Mouse (Mus musculus) intestine, embryonic 14.5 days (tissue): ENCODE measurements at regions not wholly inside any gene's neighbourhood (a gene's known extent, or its start where the extent isn't known, plus 50 kb on each side); places are given as distances from the start of the nearest gene placed in this dataset.

ENCODE experiments used
- ATAC-seq: fragments of 200-750 bp; cut with Nextera tagmentation; replicated peaks from 2 replicates; pipeline ENCODE4 v1.8.0; 2017; ENCODE audit warnings: low read depth, moderate number of reproducible peaks, moderate TSS enrichment, moderate library complexity; ENCODE audit not compliant: low FRiP score, low TSS enrichment
- DNase-seq: peaks from one replicate; pipeline ENCODE4 v3.0.0-alpha.2; 2018; ENCODE audit warnings: low spot score
- H3K27ac ChIP-seq: fragments of 300-500 bp; sonication (generic); 2 replicates; pipeline ENCODE4 v1.5.1; 2014; ENCODE audit warnings: low read depth, mild to moderate bottlenecking, control low read depth
- H3K27me3 ChIP-seq: fragments of 300-500 bp; sonication (generic); replicated peaks from 2 replicates; pipeline ENCODE4 v1.6.1; 2014; ENCODE audit warnings: low read length, control low read depth; ENCODE audit not compliant: control insufficient read depth, insufficient read depth
- H3K36me3 ChIP-seq: fragments of 300-500 bp; sonication (generic); 2 replicates; pipeline ENCODE4 v1.6.1; 2014; ENCODE audit warnings: low read length, control low read depth; ENCODE audit not compliant: control insufficient read depth, insufficient read depth
- H3K4me1 ChIP-seq: fragments of 300-500 bp; sonication (generic); replicated peaks from 2 replicates; pipeline ENCODE4 v1.6.1; 2014; ENCODE audit warnings: low read length, control low read depth, mixed read lengths; ENCODE audit not compliant: control insufficient read depth, insufficient read depth
- H3K4me2 ChIP-seq: fragments of 300-500 bp; sonication (generic); 2 replicates; pipeline ENCODE4 v1.6.1; 2014; ENCODE audit warnings: low read length
- H3K4me3 ChIP-seq: fragments of 300-500 bp; sonication (generic); 2 replicates; pipeline ENCODE4 v1.5.1; 2014; ENCODE audit warnings: low read depth, low read length, control low read depth, mixed read lengths
- H3K9ac ChIP-seq: fragments of 300-500 bp; sonication (generic); 2 replicates; pipeline ENCODE4 v1.6.1; 2014; ENCODE audit warnings: mild to moderate bottlenecking, low read length
- H3K9me3 ChIP-seq: fragments of 300-500 bp; sonication (generic); 2 replicates; pipeline ENCODE4 v1.6.1; 2016; ENCODE audit warnings: low read length, control low read depth; ENCODE audit not compliant: control insufficient read depth
- WGBS: fragments of 180-500 bp; shearing (Covaris S2); extraction: QIAGEN DNeasy Blood & Tissue Kit; methylation state at CpG from one replicate; pipeline ENCODE4 v1.1.7; 2014; 5-methylcytosine and 5-hydroxymethylcytosine counted together

DNA sequence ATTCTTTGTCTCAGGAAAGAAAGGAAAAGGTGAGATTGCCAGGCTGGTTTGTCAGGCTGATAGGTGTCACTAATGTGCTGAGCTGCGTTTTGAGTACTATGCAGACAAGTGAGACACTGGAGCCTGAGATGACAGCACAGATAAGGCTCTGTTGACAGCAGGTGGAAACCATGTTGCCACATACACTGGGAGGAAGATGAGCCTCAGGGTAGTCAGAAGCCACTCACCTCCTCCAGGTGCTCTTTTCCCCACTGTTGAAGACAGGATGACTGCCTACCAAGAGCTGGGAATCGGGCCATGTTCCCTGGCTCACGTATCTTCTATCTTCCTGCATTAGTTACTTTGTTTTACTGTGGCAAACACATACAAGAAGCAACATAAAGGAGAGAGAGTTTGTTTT, 418.3 kb downstream of the Tmem114 start:
- 84% methylated on average over 3 of the region's 3 CpGs for WGBS
- H3K4me2 ChIP-seq = no peak overlapping the region
- H3K9me3 ChIP-seq = no peaks in the 10 kb centered on the region
- no peaks in the 10 kb centered on the region for H3K4me1 ChIP-seq
- DNase-seq = no peak
- no peaks in the 10 kb centered on the region for H3K27me3 ChIP-seq
- no peak for ATAC-seq
- no peak overlapping the region for H3K4me3 ChIP-seq
- H3K36me3 ChIP-seq = no peaks in the 10 kb centered on the region
- H3K27ac ChIP-seq = no peak overlapping the region
- H3K9ac ChIP-seq = no peak overlapping the region

DNA sequence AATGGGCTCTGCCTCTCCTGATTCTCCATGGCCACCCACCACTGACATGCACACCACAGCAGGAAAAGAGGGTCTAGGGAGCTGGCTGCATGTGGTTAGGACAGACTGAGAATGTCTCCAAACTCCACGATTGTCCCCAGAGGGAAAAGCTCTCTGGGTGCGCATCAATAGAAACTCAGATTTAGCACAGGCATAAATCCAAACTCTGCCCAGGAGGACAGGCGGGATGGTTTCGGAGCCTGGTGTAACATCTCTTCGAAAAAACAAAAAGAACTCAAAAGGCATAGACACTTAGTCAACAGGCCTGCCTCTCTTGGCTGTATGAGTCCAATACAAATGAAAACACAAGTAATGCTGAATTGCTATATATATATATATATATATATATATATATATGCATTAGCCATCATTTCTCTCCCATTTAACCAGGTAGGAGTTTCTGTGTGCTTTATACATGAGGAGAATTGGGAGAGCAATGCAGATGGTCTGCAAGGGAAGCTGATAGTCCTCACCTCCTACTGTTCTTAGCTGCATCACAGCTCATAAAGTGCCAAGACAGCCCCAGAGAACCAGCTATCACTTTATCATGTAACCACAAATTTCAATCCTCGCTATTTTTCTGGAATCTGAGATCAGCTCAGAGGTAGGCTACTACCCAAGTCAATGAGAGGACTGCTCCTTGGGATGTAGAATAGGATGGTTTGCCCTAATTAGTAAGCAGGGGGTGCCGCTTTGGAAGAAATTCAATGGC, 422.4 kb downstream of the Tmem114 start:
- ATAC-seq (no peak), DNase-seq (no peak)
- Histone ChIP-seq H3K9ac (no peak overlapping the region), H3K4me2 (no peak overlapping the region), H3K4me3 (no peak overlapping the region), H3K4me1 (no peaks in the 10 kb centered on the region), H3K36me3 (no peaks in the 10 kb centered on the region), H3K27ac (no peak overlapping the region), H3K9me3 (no peaks in the 10 kb centered on the region), H3K27me3 (no peaks in the 10 kb centered on the region)
- WGBS = 92% methylated on average over 7 of the region's 7 CpGs

DNA sequence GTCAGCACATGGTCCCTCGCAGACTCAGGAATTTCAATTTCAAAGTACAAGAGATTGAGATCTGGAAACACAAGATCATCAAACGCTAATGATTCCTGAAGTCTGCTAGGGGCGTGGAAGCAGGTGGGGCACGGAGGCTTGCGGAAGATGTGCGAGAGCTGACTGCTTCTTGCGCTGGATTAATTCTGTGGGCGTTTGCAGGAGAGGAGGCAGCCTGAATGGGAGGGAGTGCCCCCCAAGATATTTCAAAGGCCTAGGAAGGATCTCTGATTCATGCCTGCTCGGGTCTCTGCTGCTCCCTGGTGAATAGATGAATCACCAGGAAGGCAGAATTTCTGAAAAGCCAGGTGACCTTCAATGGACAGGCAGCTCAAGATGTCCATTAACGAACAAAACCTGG, 442.1 kb downstream of the Tmem114 start:
- Histone ChIP-seq H3K4me1 (no peaks in the 10 kb centered on the region), H3K27ac (no peak overlapping the region), H3K36me3 (no peaks in the 10 kb centered on the region), H3K9me3 (no peaks in the 10 kb centered on the region), H3K4me3 (no peak overlapping the region), H3K9ac (no peak overlapping the region), H3K4me2 (no peak overlapping the region), H3K27me3 (no peaks in the 10 kb centered on the region)
- ATAC-seq (no peak), DNase-seq (no peak)
- 45% methylated on average over 10 of the region's 10 CpGs for WGBS

DNA sequence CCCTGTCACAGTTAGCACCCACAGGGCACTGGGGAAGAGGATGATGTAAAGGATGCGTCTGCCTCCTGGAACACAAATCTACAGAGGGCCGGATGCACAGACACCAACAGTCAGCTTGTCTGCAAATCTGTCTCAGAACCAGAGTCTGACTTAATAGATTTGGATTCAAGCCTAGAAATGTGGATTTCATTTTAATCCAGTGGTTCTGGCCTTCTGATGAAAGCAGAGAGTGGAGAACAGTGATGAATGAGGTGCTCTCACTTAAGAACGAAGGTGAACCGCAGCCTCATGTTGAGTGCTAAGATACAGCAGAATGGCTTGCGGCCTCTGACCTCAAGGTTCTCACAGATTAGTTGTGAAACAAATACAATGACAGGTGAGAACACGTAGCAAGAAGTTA, 446.5 kb downstream of the Tmem114 start:
- 52% methylated on average over 6 of the region's 6 CpGs for WGBS
- no peaks in the 10 kb centered on the region for H3K36me3 ChIP-seq
- ATAC-seq (no peak), DNase-seq (no peak)
- no peaks in the 10 kb centered on the region for H3K4me1 ChIP-seq
- H3K9me3 ChIP-seq = no peaks in the 10 kb centered on the region
- H3K27ac ChIP-seq = no peak overlapping the region
- no peak overlapping the region for H3K9ac ChIP-seq
- H3K4me3 ChIP-seq = no peak overlapping the region
- no peaks in the 10 kb centered on the region for H3K27me3 ChIP-seq
- no peak overlapping the region for H3K4me2 ChIP-seq

DNA sequence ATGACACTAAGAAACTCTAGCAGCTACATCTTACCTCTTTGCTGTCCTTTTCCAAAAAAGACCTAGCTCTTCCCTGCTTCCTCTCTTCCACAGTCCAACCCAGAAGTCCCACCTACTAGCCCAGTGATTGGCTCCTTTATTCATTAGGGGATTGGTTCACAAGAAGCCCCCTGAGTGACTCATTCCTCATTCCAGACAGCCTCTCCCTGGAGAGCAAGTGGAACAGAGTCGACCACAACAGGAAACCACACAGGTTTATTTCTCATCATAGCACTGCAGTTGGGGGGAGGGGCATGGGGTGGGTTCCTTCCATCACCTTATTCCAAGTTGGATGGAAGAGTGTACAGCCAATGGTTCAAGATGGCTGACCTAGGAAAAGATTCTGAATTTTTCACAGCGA, 473.3 kb downstream of the Tmem114 start:
- H3K27ac ChIP-seq = no peak overlapping the region
- no peaks in the 10 kb centered on the region for H3K4me1 ChIP-seq
- no peaks in the 10 kb centered on the region for H3K27me3 ChIP-seq
- DNase-seq (no peak), ATAC-seq (no peak)
- no peak overlapping the region for H3K4me2 ChIP-seq
- H3K4me3 ChIP-seq = no peak overlapping the region
- no peak overlapping the region for H3K9ac ChIP-seq
- 70% methylated on average over 2 of the region's 2 CpGs for WGBS
- no peaks in the 10 kb centered on the region for H3K9me3 ChIP-seq
- no peaks in the 10 kb centered on the region for H3K36me3 ChIP-seq

DNA sequence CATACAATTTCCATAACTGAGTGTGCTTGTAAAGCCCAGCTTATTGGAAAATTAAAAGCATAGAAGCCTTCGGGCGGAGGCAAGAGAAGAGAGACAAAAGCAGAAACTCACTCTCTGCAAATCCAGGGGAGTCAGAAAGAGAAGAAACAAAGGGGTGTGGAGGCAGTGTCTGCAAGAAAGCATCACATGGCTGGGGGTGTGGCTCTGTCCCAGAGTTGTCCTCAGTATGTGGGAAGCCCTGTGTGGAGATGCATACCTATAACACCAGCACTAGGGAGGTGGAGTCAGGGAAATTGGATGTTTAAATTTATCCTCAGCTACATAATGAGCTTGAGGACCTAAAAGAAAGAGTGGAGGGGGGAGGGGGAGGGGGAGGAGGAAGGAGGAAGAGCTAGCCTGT, 482.6 kb downstream of the Tmem114 start:
- no peak for ATAC-seq
- H3K9ac ChIP-seq = no peak overlapping the region
- H3K36me3 ChIP-seq = no peaks in the 10 kb centered on the region
- 75% methylated on average over 2 of the region's 2 CpGs for WGBS
- no peak overlapping the region for H3K4me3 ChIP-seq
- no peaks in the 10 kb centered on the region for H3K9me3 ChIP-seq
- DNase-seq = no peak
- H3K27ac ChIP-seq = no peak overlapping the region
- no peaks in the 10 kb centered on the region for H3K27me3 ChIP-seq
- H3K4me2 ChIP-seq = no peak overlapping the region
- no peaks in the 10 kb centered on the region for H3K4me1 ChIP-seq

DNA sequence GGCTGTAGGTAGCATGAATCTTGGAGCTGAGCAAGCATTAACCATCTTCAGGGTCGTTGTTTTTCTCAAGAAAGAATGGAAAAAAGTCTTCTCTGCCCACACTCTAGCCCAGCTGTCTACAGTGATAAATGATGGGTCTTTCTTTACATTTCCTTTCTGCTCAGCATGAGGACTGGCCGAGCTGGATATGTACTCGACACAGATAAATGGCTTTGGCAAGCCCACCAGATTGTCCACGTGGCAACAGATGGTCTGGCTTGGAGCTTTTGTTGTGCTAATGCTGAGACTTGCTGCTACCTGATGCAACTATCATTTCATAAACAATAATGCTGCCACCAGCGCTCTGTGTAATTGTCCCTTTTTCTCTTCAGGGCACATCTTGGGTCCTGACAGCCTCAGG, 487.8 kb downstream of the Tmem114 start:
- H3K9me3 ChIP-seq = no peaks in the 10 kb centered on the region
- no peak overlapping the region for H3K27ac ChIP-seq
- no peak overlapping the region for H3K4me3 ChIP-seq
- no peaks in the 10 kb centered on the region for H3K4me1 ChIP-seq
- no peak overlapping the region for H3K9ac ChIP-seq
- no peak for DNase-seq
- no peak overlapping the region for H3K4me2 ChIP-seq
- no peaks in the 10 kb centered on the region for H3K36me3 ChIP-seq
- ATAC-seq = no peak
- 30% methylated on average over 5 of the region's 5 CpGs for WGBS
- H3K27me3 ChIP-seq = no peaks in the 10 kb centered on the region

DNA sequence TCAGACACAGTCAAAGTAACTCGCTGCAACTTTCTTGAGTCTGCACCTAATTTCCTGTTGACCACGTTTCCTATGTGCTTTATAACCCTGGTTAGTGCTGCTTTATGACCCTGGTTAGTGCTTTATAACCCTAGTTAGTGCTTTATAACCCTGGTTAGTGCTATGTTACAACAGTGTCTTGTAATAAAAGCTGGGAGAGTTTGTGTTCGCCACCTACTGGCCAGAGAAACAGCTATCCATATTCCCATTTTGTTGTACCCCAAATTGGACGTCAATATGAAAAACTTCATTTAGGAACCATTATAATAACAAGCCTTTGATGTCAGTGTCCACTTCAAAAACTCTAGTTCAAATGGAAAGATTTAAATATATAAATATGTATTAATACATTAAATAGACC, 492.6 kb downstream of the Tmem114 start:
- ATAC-seq (no peak), DNase-seq (no peak)
- no peak overlapping the region for H3K9ac ChIP-seq
- H3K27ac ChIP-seq = no peak overlapping the region
- H3K4me2 ChIP-seq = no peak overlapping the region
- H3K27me3 ChIP-seq = no peaks in the 10 kb centered on the region
- WGBS = 50% methylated on average over 4 of the region's 4 CpGs
- no peaks in the 10 kb centered on the region for H3K9me3 ChIP-seq
- no peaks in the 10 kb centered on the region for H3K36me3 ChIP-seq
- H3K4me3 ChIP-seq = no peak overlapping the region
- H3K4me1 ChIP-seq = no peaks in the 10 kb centered on the region

DNA sequence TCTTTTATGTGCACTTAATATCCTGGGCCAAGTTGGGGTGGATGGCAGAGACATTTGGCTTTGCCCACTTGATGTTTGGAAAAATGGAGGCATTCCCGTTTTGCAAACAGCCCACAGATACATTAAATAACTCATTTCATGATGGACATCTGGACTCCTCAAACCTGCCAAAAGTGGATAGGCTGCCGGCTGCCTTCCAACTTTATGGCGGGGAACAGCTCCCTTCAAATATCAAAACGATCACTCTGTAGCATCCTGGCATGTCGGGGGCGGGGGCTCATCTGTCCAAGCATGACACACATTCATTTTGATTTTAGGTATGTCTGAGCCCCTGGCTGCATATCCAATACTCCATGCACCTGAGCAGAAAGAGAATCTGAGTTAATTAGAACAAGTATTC, 493.3 kb downstream of the Tmem114 start:
- no peak overlapping the region for H3K9ac ChIP-seq
- H3K27me3 ChIP-seq = no peaks in the 10 kb centered on the region
- no peak overlapping the region for H3K27ac ChIP-seq
- DNase-seq (no peak), ATAC-seq (no peak)
- no peak overlapping the region for H3K4me2 ChIP-seq
- no peaks in the 10 kb centered on the region for H3K36me3 ChIP-seq
- H3K9me3 ChIP-seq = no peaks in the 10 kb centered on the region
- 79% methylated on average over 6 of the region's 6 CpGs for WGBS
- no peak overlapping the region for H3K4me3 ChIP-seq
- no peaks in the 10 kb centered on the region for H3K4me1 ChIP-seq
